Mouse (Mus musculus) stomach, embryonic 15.5 days (tissue): ENCODE results near the gene Fance. TPM values are rescaled to one million over a fixed set of nuclear protein-coding genes. Genes with fewer than 3 reads are reported as not detected.
"Not testable (repeated sequence)": the region's sequence is repeated elsewhere in the genome, so short reads cannot be mapped to it uniquely, and the experiment has no call there.

Experiments
- ATAC-seq: fragments of 200-750 bp; cut with Nextera tagmentation; 2 replicates; pipeline ENCODE4 v1.8.0; 2017; ENCODE audit warnings: low read depth, moderate number of reproducible peaks, moderate TSS enrichment; ENCODE audit not compliant: insufficient read depth, low FRiP score
- H3K27ac ChIP-seq: fragments of 300-500 bp; sonication (generic); 2 replicates; pipeline ENCODE4 v1.5.1; 2015; ENCODE audit warnings: mild to moderate bottlenecking, inconsistent platforms
- H3K27me3 ChIP-seq: fragments of 300-500 bp; sonication (generic); replicated peaks from 2 replicates; pipeline ENCODE4 v1.6.1; 2015; ENCODE audit warnings: inconsistent platforms
- H3K36me3 ChIP-seq: fragments of 300-500 bp; sonication (generic); 2 replicates; pipeline ENCODE4 v1.6.1; 2015; ENCODE audit warnings: inconsistent platforms
- H3K4me1 ChIP-seq: fragments of 300-500 bp; sonication (generic); 2 replicates; pipeline ENCODE4 v1.6.1; 2015; ENCODE audit warnings: inconsistent platforms
- H3K4me2 ChIP-seq: fragments of 300-500 bp; sonication (generic); 2 replicates; pipeline ENCODE4 v1.6.1; 2015; ENCODE audit warnings: mild to moderate bottlenecking, inconsistent platforms
- H3K4me3 ChIP-seq: fragments of 300-500 bp; sonication (generic); replicated peaks from 2 replicates; pipeline ENCODE4 v1.5.1; 2015; ENCODE audit warnings: inconsistent platforms
- H3K9ac ChIP-seq: fragments of 300-500 bp; sonication (generic); 2 replicates; pipeline ENCODE4 v1.6.1; 2015; ENCODE audit warnings: inconsistent platforms
- H3K9me3 ChIP-seq: fragments of 300-500 bp; sonication (generic); 2 replicates; pipeline ENCODE4 v1.6.1; 2016; ENCODE audit warnings: inconsistent platforms
- WGBS: fragments of 180-500 bp; shearing (Covaris S2); methylation state at CpG from one replicate; pipeline ENCODE4 v1.1.7; 2015; 5-methylcytosine and 5-hydroxymethylcytosine counted together
- polyA plus RNA-seq: library from polyadenylated mRNA; unstranded; fragments of >200 nt; fragmentation: Nextera tagmentation; extraction: Ambion mirVana; gene quantifications from 2 replicates; pipeline ENCODE4 v1.2.1, GENCODE M21; 2015

Fance gene
- polyA plus RNA-seq, 1 experiment from 2014 or later: 26.9 TPM

DNA sequence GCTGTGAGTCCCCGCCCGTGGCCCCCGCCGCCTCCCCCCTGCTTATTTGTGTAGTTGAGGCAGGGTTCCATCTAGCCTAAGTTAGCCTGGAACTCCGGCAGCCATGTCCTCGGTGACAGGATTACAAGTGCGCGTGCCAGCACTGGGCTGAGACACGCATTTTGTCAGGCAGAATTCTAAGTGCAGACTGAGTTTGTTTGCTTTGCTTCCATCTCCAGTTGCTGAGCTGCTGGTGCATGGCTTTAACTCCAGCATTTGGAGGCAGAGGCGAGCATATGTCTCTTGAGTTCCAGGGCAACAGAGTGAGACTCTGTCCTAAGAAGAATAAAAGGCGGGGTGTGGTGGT is 534 bp downstream of the Fance start:
- H3K9ac ChIP-seq: peak overlapping the region; percentile 92
- no peaks in the 10 kb centered on the region for H3K9me3 ChIP-seq
- H3K4me2 ChIP-seq: peak overlapping the region; percentile 83
- H3K36me3 ChIP-seq: peaks cover 22% of the 10 kb centered on the region
- ATAC-seq: peak; percentile 11
- peak overlapping the region; percentile 90 for H3K4me3 ChIP-seq
- peak overlapping the region; percentile 96 for H3K27ac ChIP-seq
- under 1% methylated on average over 11 of the region's 11 CpGs for WGBS
- H3K4me1 ChIP-seq: peaks cover 11% of the 10 kb centered on the region; the same call in 1 of the 2 replicates
- H3K27me3 ChIP-seq: no peaks in the 10 kb centered on the region

DNA sequence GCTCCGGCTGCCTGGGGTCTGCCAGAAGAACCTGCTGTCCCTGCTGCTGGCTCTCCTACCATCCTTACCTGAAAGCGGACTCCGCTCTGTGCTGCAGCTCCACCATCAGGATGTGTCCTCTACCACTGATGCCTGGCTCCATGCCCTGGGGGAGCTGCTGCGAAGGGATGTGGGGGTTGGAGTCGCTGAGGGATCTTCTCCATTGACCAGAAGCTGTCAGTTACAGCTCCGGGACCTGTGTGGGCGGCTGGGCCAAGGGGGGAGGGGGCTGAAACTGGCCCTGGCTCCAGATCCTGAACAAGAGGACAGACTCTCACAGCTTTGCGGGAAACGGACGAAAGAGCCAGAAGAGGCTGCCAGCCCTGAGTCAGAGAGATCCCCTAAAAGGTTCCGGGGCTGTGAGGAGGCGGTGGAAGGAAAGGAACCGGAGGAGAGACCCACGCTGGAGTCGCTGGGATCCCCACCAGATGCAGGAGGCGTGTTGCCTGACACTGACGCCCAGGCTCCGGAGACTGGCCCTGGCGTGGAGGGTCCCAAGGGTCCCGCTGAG is 2.4 kb downstream of the Fance start:
- no peak overlapping the region for H3K4me2 ChIP-seq
- H3K9me3 ChIP-seq: no peaks in the 10 kb centered on the region
- peaks cover 34% of the 10 kb centered on the region for H3K36me3 ChIP-seq
- no peak overlapping the region for H3K27ac ChIP-seq
- no peak for ATAC-seq
- H3K9ac ChIP-seq: no peak overlapping the region
- H3K27me3 ChIP-seq: no peaks in the 10 kb centered on the region
- H3K4me3 ChIP-seq: no peak overlapping the region
- peaks cover 11% of the 10 kb centered on the region; the same call in 1 of the 2 replicates for H3K4me1 ChIP-seq
- 86% methylated on average over 20 of the region's 20 CpGs for WGBS

GRCm38 (mm10) chr17:28316476-28316875 is 3.2 kb downstream of the Fance start:
- no peak for ATAC-seq
- Histone ChIP-seq H3K4me1 (peaks cover 11% of the 10 kb centered on the region; the same call in 1 of the 2 replicates), H3K27ac (no peak overlapping the region), H3K4me3 (no peak overlapping the region), H3K27me3 (no peaks in the 10 kb centered on the region), H3K9me3 (no peaks in the 10 kb centered on the region), H3K36me3 (peaks cover 35% of the 10 kb centered on the region), H3K9ac (no peak overlapping the region), H3K4me2 (no peak overlapping the region)
- 94% methylated on average over 9 of the region's 9 CpGs for WGBS

- 66% methylated on average over 8 of the region's 8 CpGs for WGBS
- peaks cover 11% of the 10 kb centered on the region; the same call in 1 of the 2 replicates for H3K4me1 ChIP-seq
- no peak overlapping the region for H3K9ac ChIP-seq
- H3K4me2 ChIP-seq: no peak overlapping the region
- H3K27me3 ChIP-seq: no peaks in the 10 kb centered on the region
- ATAC-seq: no peak
- H3K4me3 ChIP-seq: no peak overlapping the region
- peaks cover 35% of the 10 kb centered on the region for H3K36me3 ChIP-seq
- H3K27ac ChIP-seq: no peak overlapping the region
- H3K9me3 ChIP-seq: no peaks in the 10 kb centered on the region
These were observed 3.8 kb downstream of the Fance start for GRCm38 (mm10) chr17:28317091-28317490.

- peaks cover 41% of the 10 kb centered on the region for H3K36me3 ChIP-seq
- H3K27ac ChIP-seq: no peak overlapping the region
- no peak overlapping the region for H3K4me2 ChIP-seq
- peaks cover 11% of the 10 kb centered on the region; the same call in 1 of the 2 replicates for H3K4me1 ChIP-seq
- no peaks in the 10 kb centered on the region for H3K27me3 ChIP-seq
- H3K9me3 ChIP-seq: no peaks in the 10 kb centered on the region
- WGBS: 81% methylated on average over 9 of the region's 9 CpGs
- no peak overlapping the region for H3K4me3 ChIP-seq
- ATAC-seq: no peak
- H3K9ac ChIP-seq: no peak overlapping the region
These were observed 4.4 kb downstream of the Fance start for GRCm38 (mm10) chr17:28317725-28318124.

DNA sequence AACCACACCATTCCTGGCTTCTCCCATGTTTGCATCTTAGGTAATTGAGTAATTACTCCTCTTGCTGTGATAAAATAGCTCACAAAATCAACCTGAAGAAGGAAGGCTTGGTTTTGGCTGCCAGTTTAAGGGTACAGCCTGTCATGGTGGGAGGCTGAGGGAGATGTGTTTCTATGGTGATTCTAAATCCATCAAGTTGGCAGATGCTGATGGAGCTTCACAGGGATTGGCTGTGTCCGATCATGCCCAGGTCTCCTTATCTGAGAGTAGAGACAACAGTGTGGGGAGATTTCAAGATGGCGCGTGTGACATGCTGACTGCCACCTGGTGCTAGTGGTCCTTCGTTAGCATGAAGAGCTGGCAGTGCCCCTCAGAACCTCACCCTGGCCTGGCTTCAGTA is 8.4 kb downstream of the Fance start:
- Histone ChIP-seq H3K9me3 (no peaks in the 10 kb centered on the region), H3K9ac (no peak overlapping the region), H3K4me1 (0 out of 2 replicates have a peak, but pooled peaks cover under 1% of the 10 kb centered on the region), H3K4me3 (no peak overlapping the region), H3K36me3 (peaks cover 51% of the 10 kb centered on the region), H3K27ac (no peak overlapping the region), H3K27me3 (no peaks in the 10 kb centered on the region), H3K4me2 (no peak overlapping the region)
- WGBS: 89% methylated on average over 4 of the region's 4 CpGs
- ATAC-seq: no peak

DNA sequence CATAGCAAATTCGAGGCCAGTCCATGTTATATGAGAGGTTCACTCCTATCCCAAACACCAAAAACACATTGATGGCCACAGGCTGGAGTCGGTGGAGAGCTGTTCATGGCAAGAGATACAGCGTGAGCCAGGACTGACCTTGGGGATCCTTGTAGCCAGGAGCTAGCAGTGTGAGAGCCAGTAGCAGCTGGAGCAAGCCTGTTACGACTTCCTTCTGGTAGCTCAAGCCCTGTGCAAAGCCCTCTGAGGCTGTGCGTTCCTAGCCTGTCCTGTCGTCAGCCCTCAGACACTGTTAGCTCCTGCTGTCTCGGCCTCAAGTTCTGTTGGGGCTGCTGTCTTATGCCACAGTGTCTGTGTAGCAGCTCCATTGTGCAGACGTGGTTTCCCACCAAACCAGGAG is 10.5 kb downstream of the Fance start:
- no peaks in the 10 kb centered on the region for H3K27me3 ChIP-seq
- H3K4me1 ChIP-seq: peaks cover 15% of the 10 kb centered on the region
- H3K9ac ChIP-seq: no peak overlapping the region
- no peak overlapping the region for H3K4me2 ChIP-seq
- H3K4me3 ChIP-seq: no peak overlapping the region
- no peaks in the 10 kb centered on the region for H3K9me3 ChIP-seq
- ATAC-seq: no peak
- 83% methylated on average over 8 of the region's 8 CpGs for WGBS
- H3K36me3 ChIP-seq: peaks cover 37% of the 10 kb centered on the region
- no peak overlapping the region for H3K27ac ChIP-seq

GRCm38 (mm10) chr17:28324416-28324815 is 11.1 kb downstream of the Fance start:
- H3K27me3 ChIP-seq, H3K4me2 ChIP-seq, H3K4me3 ChIP-seq, H3K9me3 ChIP-seq, H3K27ac ChIP-seq, ATAC-seq, H3K9ac ChIP-seq: not testable (repeated sequence)
- Histone ChIP-seq H3K36me3 (peaks cover 31% of the 10 kb centered on the region), H3K4me1 (peaks cover 15% of the 10 kb centered on the region)
- WGBS: 90% methylated on average over 7 of the region's 7 CpGs

DNA sequence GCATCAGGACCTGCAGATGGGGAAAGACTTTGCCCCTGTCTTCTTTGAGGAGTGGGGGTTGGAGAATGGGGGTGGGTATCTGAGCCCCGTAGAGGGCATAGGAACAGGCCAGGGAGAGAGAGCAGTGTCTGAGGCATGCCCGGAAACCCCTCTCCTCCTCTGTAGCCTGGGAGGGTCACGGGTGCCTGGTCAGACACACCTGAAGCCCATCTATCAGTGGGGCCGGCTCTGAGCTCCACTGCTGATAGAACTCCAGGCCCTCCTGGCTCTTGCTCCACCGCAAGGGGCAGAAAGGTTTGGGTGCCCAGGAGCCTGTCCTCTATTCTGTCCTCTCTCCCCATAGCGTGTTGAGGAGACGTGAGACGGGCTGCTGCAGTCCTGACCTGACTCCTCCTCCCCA is 12.4 kb downstream of the Fance start:
- 86% methylated on average over 8 of the region's 8 CpGs for WGBS
- H3K9me3 ChIP-seq: no peaks in the 10 kb centered on the region
- no peaks in the 10 kb centered on the region for H3K27me3 ChIP-seq
- H3K36me3 ChIP-seq: peaks cover 26% of the 10 kb centered on the region
- ATAC-seq: no peak
- H3K9ac ChIP-seq: no peak overlapping the region
- peaks cover 22% of the 10 kb centered on the region for H3K4me1 ChIP-seq
- no peak overlapping the region for H3K4me2 ChIP-seq
- no peak overlapping the region for H3K4me3 ChIP-seq
- H3K27ac ChIP-seq: no peak overlapping the region

DNA sequence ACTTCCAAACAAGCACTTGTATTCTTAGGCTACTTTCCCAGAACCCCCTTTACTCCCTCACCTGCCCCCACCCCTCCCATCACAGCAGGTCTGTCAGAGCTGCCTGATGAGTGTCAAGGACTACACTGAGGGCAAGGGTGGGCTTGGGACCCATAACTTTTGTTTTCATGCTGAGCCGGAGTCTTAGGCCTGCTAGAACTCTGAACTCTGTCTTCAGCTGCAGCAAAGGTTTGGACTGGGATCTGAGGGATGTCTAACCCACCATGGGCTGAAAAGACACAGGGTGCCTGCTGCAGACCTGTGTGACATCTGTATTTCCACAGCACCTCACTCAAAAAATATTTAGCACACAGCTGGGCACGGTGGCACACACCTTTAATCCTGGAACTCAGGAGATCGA is 13.6 kb downstream of the Fance start:
- Histone ChIP-seq H3K27me3 (no peaks in the 10 kb centered on the region), H3K4me2 (no peak overlapping the region), H3K36me3 (peaks cover 26% of the 10 kb centered on the region), H3K9me3 (no peaks in the 10 kb centered on the region), H3K4me1 (peaks cover 22% of the 10 kb centered on the region), H3K4me3 (no peak overlapping the region), H3K9ac (no peak overlapping the region), H3K27ac (peak overlapping the region; percentile 96)
- 76% methylated on average over 3 of the region's 3 CpGs for WGBS
- ATAC-seq: no peak

DNA sequence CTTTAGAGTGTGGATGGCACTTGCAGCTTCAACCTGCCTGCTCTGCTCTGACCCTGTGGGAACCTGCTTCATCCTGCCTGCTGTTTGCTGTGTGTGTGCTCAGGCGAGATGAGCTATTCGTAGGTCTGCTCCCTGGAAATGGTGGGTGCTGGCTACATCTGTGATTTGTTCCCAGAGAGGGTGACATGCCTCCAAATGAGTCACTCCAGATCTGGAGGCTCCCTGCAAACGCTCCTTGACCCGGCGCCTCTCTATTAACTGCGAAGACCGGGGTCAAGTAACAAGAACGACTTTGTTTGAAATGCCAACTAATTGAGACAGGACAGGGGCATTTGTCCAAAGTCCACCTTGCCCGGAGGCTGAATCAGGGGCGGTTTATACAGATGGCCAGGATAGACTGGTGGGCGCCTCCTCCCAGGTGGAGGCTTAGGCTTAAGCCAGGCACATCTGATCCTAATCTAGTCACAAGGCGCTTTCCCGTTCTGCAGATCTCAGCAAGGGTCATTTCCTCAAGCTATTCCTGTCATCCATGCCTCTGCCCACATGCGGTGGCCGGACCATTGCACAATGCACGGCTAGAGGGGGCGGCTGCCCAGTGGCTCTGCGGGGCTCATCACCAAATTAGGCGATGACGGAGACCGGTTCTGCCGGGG is 14.5 kb downstream of the Fance start:
- H3K4me1 ChIP-seq: peaks cover 30% of the 10 kb centered on the region
- peak overlapping the region; percentile 75 for H3K4me2 ChIP-seq
- peaks cover 26% of the 10 kb centered on the region for H3K36me3 ChIP-seq
- H3K27ac ChIP-seq: peak overlapping the region; percentile 96
- H3K9me3 ChIP-seq: no peaks in the 10 kb centered on the region
- WGBS: 7% methylated on average over 22 of the region's 22 CpGs
- peak overlapping the region; percentile 82 for H3K4me3 ChIP-seq
- H3K9ac ChIP-seq: peak overlapping the region; percentile 66
- ATAC-seq: peak; percentile 23
- no peaks in the 10 kb centered on the region for H3K27me3 ChIP-seq

DNA sequence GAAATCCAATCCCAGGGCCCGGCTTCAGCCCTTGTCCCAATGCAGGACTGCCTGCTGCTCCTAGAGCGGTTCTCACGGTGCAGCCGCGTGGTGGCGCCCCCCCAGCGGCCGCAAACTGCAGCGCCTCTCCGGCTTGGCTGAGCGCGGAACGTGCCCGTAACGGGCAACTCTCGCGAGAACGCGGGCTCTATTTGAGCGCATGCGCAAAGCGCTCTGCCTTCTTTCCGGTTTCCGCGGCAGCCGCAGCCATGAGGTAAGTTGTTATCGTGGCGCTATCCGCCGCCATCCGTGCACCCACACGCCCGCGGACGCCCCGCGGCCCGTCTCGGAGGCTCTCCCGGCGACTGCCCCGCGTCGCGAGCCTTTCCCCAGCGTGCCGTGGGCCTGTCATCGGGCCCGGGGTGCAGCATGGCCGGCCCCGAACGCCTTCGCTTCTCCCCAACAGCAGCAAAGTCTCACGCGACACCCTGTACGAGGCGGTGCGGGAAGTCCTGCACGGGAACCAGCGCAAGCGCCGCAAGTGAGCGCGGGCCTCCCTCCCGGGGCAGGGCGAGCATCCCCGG is 15.1 kb downstream of the Fance start, which contains the start of gene Rpl10a:
Rpl10a (plus strand) TSS at position 106 of the 563 bp plus-strand sequence.
- Histone ChIP-seq H3K36me3 (peaks cover 30% of the 10 kb centered on the region), H3K4me3 (peak within 1 kb of the TSS; percentile 82), H3K27ac (peak within 1 kb of the TSS; percentile 96), H3K4me2 (peak within 1 kb of the TSS; percentile 75), H3K9ac (peak within 1 kb of the TSS; percentile 94), H3K4me1 (peaks cover 37% of the 10 kb centered on the region), H3K9me3 (no peaks in the 10 kb centered on the region), H3K27me3 (no peaks in the 10 kb centered on the region)
- ATAC-seq: peak; percentile 82
- under 1% methylated on average over 67 of the region's 67 CpGs for WGBS
